Mouse (Mus musculus): ENCODE data around the gene Gm11060.

DNA sequence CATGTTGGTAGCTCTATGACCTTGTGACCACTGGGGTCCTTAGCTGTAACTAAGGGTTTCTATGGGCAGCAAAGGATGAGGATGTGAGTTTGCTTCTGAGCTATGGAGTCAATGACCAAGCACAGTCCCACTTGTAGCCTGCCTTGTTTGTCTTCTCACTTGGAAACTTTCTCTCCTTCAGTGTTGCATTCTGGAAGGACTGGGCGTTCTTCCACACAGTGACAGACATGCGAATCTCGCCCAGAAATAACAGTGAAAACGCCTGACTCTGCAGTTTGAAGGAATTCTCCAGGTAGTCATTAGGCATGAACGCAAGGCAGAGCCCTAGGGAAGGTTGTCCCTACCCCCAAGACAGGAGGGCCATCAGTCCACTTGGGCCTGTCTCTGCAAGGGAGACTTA, 827 bp upstream of the Gm11060 start:
- TF ChIP-seq CTCF (IDR thresholded peaks at IDR 0.05; ENCODE audit: insufficient read depth, low read depth, low read length) (no peak), POLR2A (IDR thresholded peaks at IDR 0.05; ENCODE audit: insufficient read depth, low read depth, low read length) (no peak)

All from olfactory bulb, adult 2 months (tissue).